Mouse (Mus musculus): ENCODE data around the gene Itgb1. TPM values are rescaled to one million over a fixed set of nuclear protein-coding genes. Genes with fewer than 3 reads are reported as not detected.

Itgb1 gene
- polyA plus RNA-seq, 1 experiment from 2014 or later, result 288 TPM

GRCm38 (mm10) chr8:128654365-128655099 is 30.9 kb upstream of the Itgb1 start:
- 0 out of 2 replicates have a peak, but pooled peaks cover 4% of the 10 kb centered on the region for H3K4me1 ChIP-seq (ENCODE audit: control insufficient read depth, insufficient read depth, low read length)
- 3% methylated on average over 16 of the region's 16 CpGs for WGBS
- no peaks in the 10 kb centered on the region for H3K36me3 ChIP-seq (ENCODE audit: control insufficient read depth, insufficient read depth, low read length)
- H3K4me2 ChIP-seq (replicated peaks; ENCODE audit: low read depth, low read length), result peak overlapping the region; percentile 48
- no peaks in the 10 kb centered on the region for H3K27me3 ChIP-seq (ENCODE audit: control insufficient read depth, insufficient read depth, low read length)
- H3K9me3 ChIP-seq (ENCODE audit: control insufficient read depth, low read length), result no peaks in the 10 kb centered on the region
- peak overlapping the region; percentile 21; the same call in 1 of the 2 replicates for H3K4me3 ChIP-seq (ENCODE audit: low read length)
- peak overlapping the region; percentile 46 for H3K9ac ChIP-seq (ENCODE audit: low read depth, low read length)
- ATAC-seq (ENCODE audit: low FRiP score, low TSS enrichment), result peak; percentile 95
- H3K27ac ChIP-seq (ENCODE audit: low read depth, low read length), result peak overlapping the region; percentile 90

- H3K9me3 ChIP-seq (ENCODE audit: control insufficient read depth, low read length), result no peaks in the 10 kb centered on the region
- H3K4me1 ChIP-seq (ENCODE audit: control insufficient read depth, insufficient read depth, low read length), result peaks cover 6% of the 10 kb centered on the region; the same call in 1 of the 2 replicates
- H3K4me2 ChIP-seq (replicated peaks; ENCODE audit: low read depth, low read length), result no peak overlapping the region
Observed at GRCm38 (mm10) chr8:128662144-128662543, 23.3 kb upstream of the Itgb1 start.

GRCm38 (mm10) chr8:128662696-128663095 is 22.8 kb upstream of the Itgb1 start:
- Histone ChIP-seq H3K4me3 (ENCODE audit: low read length) (no peak overlapping the region), H3K4me1 (ENCODE audit: control insufficient read depth, insufficient read depth, low read length) (peaks cover 6% of the 10 kb centered on the region; the same call in 1 of the 2 replicates), H3K27me3 (ENCODE audit: control insufficient read depth, insufficient read depth, low read length) (no peaks in the 10 kb centered on the region), H3K4me2 (replicated peaks; ENCODE audit: low read depth, low read length) (no peak overlapping the region), H3K9ac (ENCODE audit: low read depth, low read length) (no peak overlapping the region), H3K36me3 (ENCODE audit: control insufficient read depth, insufficient read depth, low read length) (no peaks in the 10 kb centered on the region), H3K9me3 (ENCODE audit: control insufficient read depth, low read length) (no peaks in the 10 kb centered on the region), H3K27ac (ENCODE audit: low read depth, low read length) (no peak overlapping the region; the same call in 1 of the 2 replicates)
- 69% methylated on average over 2 of the region's 2 CpGs for WGBS
- no peak for ATAC-seq (ENCODE audit: low FRiP score, low TSS enrichment)

More at GRCm38 (mm10) chr8:128662144-128662543, 23.3 kb upstream of the Itgb1 start:
- H3K4me3 ChIP-seq (ENCODE audit: low read length), result no peak overlapping the region
- H3K27me3 ChIP-seq (ENCODE audit: control insufficient read depth, insufficient read depth, low read length), result no peaks in the 10 kb centered on the region
- WGBS, result 25% methylated on average over 3 of the region's 3 CpGs
- H3K36me3 ChIP-seq (ENCODE audit: control insufficient read depth, insufficient read depth, low read length), result no peaks in the 10 kb centered on the region
- no peak overlapping the region for H3K9ac ChIP-seq (ENCODE audit: low read depth, low read length)
- H3K27ac ChIP-seq (ENCODE audit: low read depth, low read length), result no peak overlapping the region
- ATAC-seq (ENCODE audit: low FRiP score, low TSS enrichment), result no peak

GRCm38 (mm10) chr8:128663106-128663505 is 22.3 kb upstream of the Itgb1 start:
- H3K9me3 ChIP-seq (ENCODE audit: control insufficient read depth, low read length), result no peaks in the 10 kb centered on the region
- H3K4me1 ChIP-seq (ENCODE audit: control insufficient read depth, insufficient read depth, low read length), result peaks cover 6% of the 10 kb centered on the region; the same call in 1 of the 2 replicates
- H3K27ac ChIP-seq (ENCODE audit: low read depth, low read length), result no peak overlapping the region; the same call in 1 of the 2 replicates
- H3K27me3 ChIP-seq (ENCODE audit: control insufficient read depth, insufficient read depth, low read length), result no peaks in the 10 kb centered on the region
- H3K36me3 ChIP-seq (ENCODE audit: control insufficient read depth, insufficient read depth, low read length), result no peaks in the 10 kb centered on the region
- peak; percentile 69; the same call in 1 of the 2 replicates for ATAC-seq (ENCODE audit: low FRiP score, low TSS enrichment)
- H3K4me2 ChIP-seq (replicated peaks; ENCODE audit: low read depth, low read length), result no peak overlapping the region
- no peak overlapping the region for H3K9ac ChIP-seq (ENCODE audit: low read depth, low read length)
- H3K4me3 ChIP-seq (ENCODE audit: low read length), result no peak overlapping the region
- WGBS, result 47% methylated on average over 2 of the region's 2 CpGs

- no peak overlapping the region for H3K4me3 ChIP-seq (ENCODE audit: low read length)
- no peak overlapping the region for H3K9ac ChIP-seq (ENCODE audit: low read depth, low read length)
- H3K27me3 ChIP-seq (ENCODE audit: control insufficient read depth, insufficient read depth, low read length), result no peaks in the 10 kb centered on the region
- no peak overlapping the region for H3K27ac ChIP-seq (ENCODE audit: low read depth, low read length)
- peaks cover 6% of the 10 kb centered on the region; the same call in 1 of the 2 replicates for H3K4me1 ChIP-seq (ENCODE audit: control insufficient read depth, insufficient read depth, low read length)
- no peak overlapping the region for H3K4me2 ChIP-seq (replicated peaks; ENCODE audit: low read depth, low read length)
- no peaks in the 10 kb centered on the region for H3K36me3 ChIP-seq (ENCODE audit: control insufficient read depth, insufficient read depth, low read length)
- WGBS, result 83% methylated on average over 4 of the region's 4 CpGs
- no peak for ATAC-seq (ENCODE audit: low FRiP score, low TSS enrichment)
- no peaks in the 10 kb centered on the region for H3K9me3 ChIP-seq (ENCODE audit: control insufficient read depth, low read length)
Observed at GRCm38 (mm10) chr8:128666576-128667263, 18.7 kb upstream of the Itgb1 start.

GRCm38 (mm10) chr8:128671813-128672212 is 13.6 kb upstream of the Itgb1 start:
- Histone ChIP-seq H3K9ac (ENCODE audit: low read depth, low read length) (no peak overlapping the region), H3K27me3 (ENCODE audit: control insufficient read depth, insufficient read depth, low read length) (no peaks in the 10 kb centered on the region), H3K9me3 (ENCODE audit: control insufficient read depth, low read length) (no peaks in the 10 kb centered on the region), H3K27ac (ENCODE audit: low read depth, low read length) (no peak overlapping the region), H3K4me1 (ENCODE audit: control insufficient read depth, insufficient read depth, low read length) (no peaks in the 10 kb centered on the region), H3K4me2 (replicated peaks; ENCODE audit: low read depth, low read length) (no peak overlapping the region), H3K4me3 (ENCODE audit: low read length) (no peak overlapping the region), H3K36me3 (ENCODE audit: control insufficient read depth, insufficient read depth, low read length) (no peaks in the 10 kb centered on the region)
- ATAC-seq (ENCODE audit: low FRiP score, low TSS enrichment), result no peak
- WGBS, result 89% methylated on average over 1 of the region's 1 CpGs

- Histone ChIP-seq H3K4me3 (ENCODE audit: low read length) (no peak overlapping the region), H3K27me3 (ENCODE audit: control insufficient read depth, insufficient read depth, low read length) (no peaks in the 10 kb centered on the region), H3K27ac (ENCODE audit: low read depth, low read length) (no peak overlapping the region), H3K9ac (ENCODE audit: low read depth, low read length) (no peak overlapping the region), H3K4me2 (replicated peaks; ENCODE audit: low read depth, low read length) (no peak overlapping the region), H3K36me3 (ENCODE audit: control insufficient read depth, insufficient read depth, low read length) (no peaks in the 10 kb centered on the region), H3K4me1 (ENCODE audit: control insufficient read depth, insufficient read depth, low read length) (no peaks in the 10 kb centered on the region), H3K9me3 (ENCODE audit: control insufficient read depth, low read length) (no peaks in the 10 kb centered on the region)
- 81% methylated on average over 2 of the region's 2 CpGs for WGBS
- no peak for ATAC-seq (ENCODE audit: low FRiP score, low TSS enrichment)
Observed at GRCm38 (mm10) chr8:128672441-128672840, 13.0 kb upstream of the Itgb1 start.

GRCm38 (mm10) chr8:128672950-128673349 is 12.5 kb upstream of the Itgb1 start:
- H3K27ac ChIP-seq (ENCODE audit: low read depth, low read length), result no peak overlapping the region
- no peak overlapping the region for H3K4me3 ChIP-seq (ENCODE audit: low read length)
- H3K9me3 ChIP-seq (ENCODE audit: control insufficient read depth, low read length), result no peaks in the 10 kb centered on the region
- no peaks in the 10 kb centered on the region for H3K36me3 ChIP-seq (ENCODE audit: control insufficient read depth, insufficient read depth, low read length)
- H3K4me2 ChIP-seq (replicated peaks; ENCODE audit: low read depth, low read length), result no peak overlapping the region
- no peaks in the 10 kb centered on the region for H3K27me3 ChIP-seq (ENCODE audit: control insufficient read depth, insufficient read depth, low read length)
- ATAC-seq (ENCODE audit: low FRiP score, low TSS enrichment), result no peak
- H3K9ac ChIP-seq (ENCODE audit: low read depth, low read length), result no peak overlapping the region
- H3K4me1 ChIP-seq (ENCODE audit: control insufficient read depth, insufficient read depth, low read length), result no peaks in the 10 kb centered on the region
- 74% methylated on average over 1 of the region's 1 CpGs for WGBS
